Mouse (Mus musculus) effector memory CD4-positive, alpha-beta T cell, adult 7 months (primary cell): ENCODE data around the gene Plg. TPM values are rescaled to one million over a fixed set of nuclear protein-coding genes. Genes with fewer than 3 reads are reported as not detected.

ENCODE experiments used
- polyA plus RNA-seq: library from polyadenylated mRNA; unstranded; fragments of 100-300 nt; shearing (Covaris generic); gene quantifications from one replicate; pipeline ENCODE4 v1.2.1, GENCODE M21; 2017

Gene Plg
- polyA plus RNA-seq: not detected

DNA sequence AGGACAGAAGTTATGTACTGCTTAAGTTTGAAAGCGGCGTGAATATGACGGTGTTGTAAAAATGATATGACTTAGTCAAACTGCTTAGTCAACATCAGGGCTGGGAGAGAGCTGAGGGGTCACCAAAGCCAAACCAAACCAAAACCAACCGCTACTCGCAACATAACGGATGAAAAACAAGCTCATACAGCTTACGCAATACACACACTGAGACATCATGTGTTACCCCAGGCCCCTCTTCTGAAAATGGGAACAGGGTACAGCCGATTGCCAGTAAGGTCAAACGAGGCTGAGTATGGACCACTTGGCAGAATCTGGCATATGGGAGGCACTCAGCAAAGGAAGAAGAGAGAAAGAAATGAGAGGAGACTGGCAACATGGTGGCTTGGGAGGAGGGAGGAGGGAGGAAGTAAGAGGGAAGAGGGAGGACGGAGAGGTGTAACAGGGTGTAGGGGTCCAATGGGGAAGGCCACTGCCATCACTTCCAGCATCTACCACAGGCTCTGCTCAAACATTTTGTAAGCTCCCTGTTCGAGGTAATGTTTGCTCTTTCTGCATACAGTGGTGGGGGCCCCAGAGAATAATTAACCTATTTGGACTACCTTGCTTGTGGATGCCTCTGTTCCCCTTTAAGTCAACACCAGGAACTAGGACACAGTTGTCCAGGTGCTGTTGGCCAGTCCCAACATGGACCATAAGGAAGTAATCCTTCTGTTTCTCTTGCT, at the start of gene Plg:
Plg (plus strand) TSS at position 628 of the 725 bp plus-strand sequence.

Other genes starting within 250 kb of the Plg start
- 45.9 TPM for gene Map3k4, start 59.8 kb upstream of the Plg start, polyA plus RNA-seq
- gene Slc22a3, start 129.1 kb downstream of the Plg start, polyA plus RNA-seq: 0.29 TPM
- not detected for gene Slc22a2, start 205.5 kb downstream of the Plg start, polyA plus RNA-seq